Mouse (Mus musculus): ENCODE results near the gene Zfp667. TPM values are rescaled to one million over a fixed set of nuclear protein-coding genes. Genes with fewer than 3 reads are reported as not detected.
"Not testable (repeated sequence)": the region's sequence is repeated elsewhere in the genome, so short reads cannot be mapped to it uniquely, and the experiment has no call there.

Gene Zfp667
- polyA plus RNA-seq, 1 experiment from 2014 or later = 14.5 TPM

- Histone ChIP-seq H3K36me3 (ENCODE audit: control insufficient read depth, insufficient read depth, low read length) (no peaks in the 10 kb centered on the region; the same call in 1 of the 2 replicates), H3K9ac (ENCODE audit: low read depth, low read length) (peak overlapping the region; percentile 56), H3K9me3 (ENCODE audit: control insufficient read depth, low read length) (no peaks in the 10 kb centered on the region), H3K27ac (ENCODE audit: low read depth, low read length) (peak overlapping the region; percentile 80), H3K4me1 (ENCODE audit: control insufficient read depth, insufficient read depth, low read depth, low read length) (peaks cover 19% of the 10 kb centered on the region), H3K27me3 (replicated peaks; ENCODE audit: control insufficient read depth, insufficient read depth, low read length) (no peaks in the 10 kb centered on the region), H3K4me3 (ENCODE audit: low read length) (peak overlapping the region; percentile 57), H3K4me2 (ENCODE audit: low read length) (peak overlapping the region; percentile 73)
- peak; percentile 28 for ATAC-seq
- 10% methylated on average over 15 of the region's 15 CpGs for WGBS
Observed at GRCm38 (mm10) chr7:6286921-6287531, 647 bp downstream of the Zfp667 start.

GRCm38 (mm10) chr7:6291121-6291520, 4.7 kb downstream of the Zfp667 start:
- WGBS = 92% methylated on average over 5 of the region's 6 CpGs
- not testable (repeated sequence) for H3K27ac ChIP-seq (ENCODE audit: low read depth, low read length); H3K27me3 ChIP-seq (replicated peaks; ENCODE audit: control insufficient read depth, insufficient read depth, low read length); H3K9me3 ChIP-seq (ENCODE audit: control insufficient read depth, low read length); ATAC-seq; H3K4me2 ChIP-seq (ENCODE audit: low read length); H3K4me3 ChIP-seq (ENCODE audit: low read length); H3K9ac ChIP-seq (ENCODE audit: low read depth, low read length)
- H3K4me1 ChIP-seq (ENCODE audit: control insufficient read depth, insufficient read depth, low read depth, low read length) = peaks cover 19% of the 10 kb centered on the region
- peaks cover 21% of the 10 kb centered on the region for H3K36me3 ChIP-seq (ENCODE audit: control insufficient read depth, insufficient read depth, low read length)

GRCm38 (mm10) chr7:6300796-6301195, 14.4 kb downstream of the Zfp667 start:
- not testable (repeated sequence) for H3K27me3 ChIP-seq (replicated peaks; ENCODE audit: control insufficient read depth, insufficient read depth, low read length); H3K4me1 ChIP-seq (ENCODE audit: control insufficient read depth, insufficient read depth, low read depth, low read length); H3K4me3 ChIP-seq (ENCODE audit: low read length); H3K27ac ChIP-seq (ENCODE audit: low read depth, low read length); H3K4me2 ChIP-seq (ENCODE audit: low read length); ATAC-seq; H3K9me3 ChIP-seq (ENCODE audit: control insufficient read depth, low read length); H3K9ac ChIP-seq (ENCODE audit: low read depth, low read length)
- peaks cover 45% of the 10 kb centered on the region for H3K36me3 ChIP-seq (ENCODE audit: control insufficient read depth, insufficient read depth, low read length)
- WGBS = 76% methylated on average over 11 of the region's 11 CpGs

- H3K4me2 ChIP-seq (ENCODE audit: low read length) = peak overlapping the region; percentile 76
- no peaks in the 10 kb centered on the region for H3K27me3 ChIP-seq (replicated peaks; ENCODE audit: control insufficient read depth, insufficient read depth, low read length)
- H3K4me1 ChIP-seq (ENCODE audit: control insufficient read depth, insufficient read depth, low read depth, low read length) = peaks cover 10% of the 10 kb centered on the region
- WGBS = 12% methylated on average over 23 of the region's 23 CpGs
- H3K4me3 ChIP-seq (ENCODE audit: low read length) = peak overlapping the region; percentile 64
- H3K36me3 ChIP-seq (ENCODE audit: control insufficient read depth, insufficient read depth, low read length) = peaks cover 4% of the 10 kb centered on the region; the same call in 1 of the 2 replicates
- ATAC-seq = peak; percentile 87
- peak overlapping the region; percentile 95 for H3K27ac ChIP-seq (ENCODE audit: low read depth, low read length)
- peak overlapping the region; percentile 74 for H3K9ac ChIP-seq (ENCODE audit: low read depth, low read length)
- peaks cover 2% of the 10 kb centered on the region; the same call in 1 of the 2 replicates for H3K9me3 ChIP-seq (ENCODE audit: control insufficient read depth, low read length)
Observed at GRCm38 (mm10) chr7:6330458-6331232, 44.3 kb downstream of the Zfp667 start.

GRCm38 (mm10) chr7:6331233-6331956, 45.0 kb downstream of the Zfp667 start, which contains the start of gene Zfp583:
Gene Zfp583 (minus strand): TSS chr7:6331285.
- 5% methylated on average over 31 of the region's 31 CpGs for WGBS
- H3K27ac ChIP-seq (ENCODE audit: low read depth, low read length) = peak within 1 kb of the TSS; percentile 95
- peaks cover 2% of the 10 kb centered on the region; the same call in 1 of the 2 replicates for H3K9me3 ChIP-seq (ENCODE audit: control insufficient read depth, low read length)
- peaks cover 10% of the 10 kb centered on the region for H3K4me1 ChIP-seq (ENCODE audit: control insufficient read depth, insufficient read depth, low read depth, low read length)
- H3K27me3 ChIP-seq (replicated peaks; ENCODE audit: control insufficient read depth, insufficient read depth, low read length) = no peaks in the 10 kb centered on the region
- peak within 1 kb of the TSS; percentile 64 for H3K4me3 ChIP-seq (ENCODE audit: low read length)
- peak; percentile 96 for ATAC-seq
- H3K36me3 ChIP-seq (ENCODE audit: control insufficient read depth, insufficient read depth, low read length) = peaks cover 4% of the 10 kb centered on the region; the same call in 1 of the 2 replicates
- peak within 1 kb of the TSS; percentile 76 for H3K4me2 ChIP-seq (ENCODE audit: low read length)
- H3K9ac ChIP-seq (ENCODE audit: low read depth, low read length) = peak within 1 kb of the TSS; percentile 74

GRCm38 (mm10) chr7:6339865-6340264, 53.5 kb downstream of the Zfp667 start:
- WGBS = 82% methylated on average over 5 of the region's 5 CpGs
- ATAC-seq = no peak
- H3K4me2 ChIP-seq (ENCODE audit: low read length) = no peak overlapping the region

GRCm38 (mm10) chr7:6343501-6344071, 57.2 kb downstream of the Zfp667 start, which contains the start of gene Gm3854:
Gene Gm3854 (plus strand): TSS chr7:6343759.
- H3K4me1 ChIP-seq (ENCODE audit: control insufficient read depth, insufficient read depth, low read depth, low read length) = no peaks in the 10 kb centered on the region
- under 1% methylated on average over 26 of the region's 26 CpGs for WGBS
- H3K4me3 ChIP-seq (ENCODE audit: low read length) = peak within 1 kb of the TSS; percentile 49
- H3K36me3 ChIP-seq (ENCODE audit: control insufficient read depth, insufficient read depth, low read length) = no peaks in the 10 kb centered on the region
- no peaks in the 10 kb centered on the region for H3K9me3 ChIP-seq (ENCODE audit: control insufficient read depth, low read length)
- peak within 1 kb of the TSS; percentile 59 for H3K4me2 ChIP-seq (ENCODE audit: low read length)
- H3K27ac ChIP-seq (ENCODE audit: low read depth, low read length) = peak within 1 kb of the TSS; percentile 75
- ATAC-seq = peak; percentile 96
- peak within 1 kb of the TSS; percentile 63 for H3K9ac ChIP-seq (ENCODE audit: low read depth, low read length)
- H3K27me3 ChIP-seq (replicated peaks; ENCODE audit: control insufficient read depth, insufficient read depth, low read length) = no peaks in the 10 kb centered on the region

More at GRCm38 (mm10) chr7:6339865-6340264, 53.5 kb downstream of the Zfp667 start:
- Histone ChIP-seq H3K4me3 (ENCODE audit: low read length) (no peak overlapping the region), H3K4me1 (ENCODE audit: control insufficient read depth, insufficient read depth, low read depth, low read length) (no peaks in the 10 kb centered on the region), H3K9me3 (ENCODE audit: control insufficient read depth, low read length) (no peaks in the 10 kb centered on the region), H3K27me3 (replicated peaks; ENCODE audit: control insufficient read depth, insufficient read depth, low read length) (no peaks in the 10 kb centered on the region), H3K9ac (ENCODE audit: low read depth, low read length) (no peak overlapping the region), H3K36me3 (ENCODE audit: control insufficient read depth, insufficient read depth, low read length) (no peaks in the 10 kb centered on the region), H3K27ac (ENCODE audit: low read depth, low read length) (no peak overlapping the region)

- ATAC-seq = peak; percentile 57
- 33% methylated on average over 10 of the region's 10 CpGs for WGBS
- Histone ChIP-seq H3K9me3 (ENCODE audit: control insufficient read depth, low read length) (no peaks in the 10 kb centered on the region), H3K4me2 (ENCODE audit: low read length) (peak overlapping the region; percentile 59), H3K36me3 (ENCODE audit: control insufficient read depth, insufficient read depth, low read length) (no peaks in the 10 kb centered on the region), H3K4me3 (ENCODE audit: low read length) (peak overlapping the region; percentile 49), H3K27ac (ENCODE audit: low read depth, low read length) (peak overlapping the region; percentile 75; the same call in 1 of the 2 replicates), H3K4me1 (ENCODE audit: control insufficient read depth, insufficient read depth, low read depth, low read length) (no peaks in the 10 kb centered on the region), H3K27me3 (replicated peaks; ENCODE audit: control insufficient read depth, insufficient read depth, low read length) (no peaks in the 10 kb centered on the region), H3K9ac (ENCODE audit: low read depth, low read length) (peak overlapping the region; percentile 33)
Observed at GRCm38 (mm10) chr7:6344124-6344523, 57.7 kb downstream of the Zfp667 start.
